Mouse (Mus musculus): ENCODE results near the gene Mxd4. TPM values are rescaled to one million over a fixed set of nuclear protein-coding genes. Genes with fewer than 3 reads are reported as not detected.

Gene Mxd4
- polyA plus RNA-seq, 1 experiment from 2014 or later, result 32.0 TPM

DNA sequence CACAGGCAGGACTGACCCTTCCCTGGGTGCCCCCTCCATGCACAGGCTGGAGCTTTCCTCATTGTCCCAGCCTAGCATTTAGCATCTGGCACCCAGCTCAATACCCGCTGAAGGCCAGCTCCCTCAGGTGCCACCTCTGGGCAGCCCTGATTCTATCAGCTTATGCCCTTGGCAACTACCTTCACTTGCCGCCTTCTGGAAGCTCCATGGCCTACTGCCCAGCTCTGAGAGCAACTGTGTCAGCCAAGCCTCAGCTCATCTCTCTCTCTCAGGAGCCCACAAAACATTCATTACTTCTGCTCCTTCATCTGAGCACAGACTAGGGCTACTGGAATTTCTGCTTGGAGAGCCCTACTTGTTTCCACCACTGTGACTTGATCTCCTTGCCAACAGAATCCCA is 38.0 kb upstream of the Mxd4 start:
- no peaks in the 10 kb centered on the region for H3K9me3 ChIP-seq (replicated peaks; ENCODE audit: control insufficient read depth, low read length, poor library complexity, severe bottlenecking)
- no peak overlapping the region for H3K9ac ChIP-seq (ENCODE audit: low read depth, low read length)
- H3K36me3 ChIP-seq (ENCODE audit: control insufficient read depth, insufficient read depth, low read length), result no peaks in the 10 kb centered on the region
- H3K4me3 ChIP-seq (ENCODE audit: low read depth, low read length), result no peak overlapping the region
- ATAC-seq, result no peak
- H3K4me2 ChIP-seq (ENCODE audit: low read length), result no peak overlapping the region
- H3K27me3 ChIP-seq (ENCODE audit: control insufficient read depth, insufficient read depth, low read depth, low read length), result no peaks in the 10 kb centered on the region
- H3K4me1 ChIP-seq (ENCODE audit: control insufficient read depth, insufficient read depth, low read length), result no peaks in the 10 kb centered on the region
- no peak overlapping the region for H3K27ac ChIP-seq (ENCODE audit: low read length)
- 89% methylated on average over 2 of the region's 2 CpGs for WGBS

GRCm38 (mm10) chr5:34224515-34224914 is 37.0 kb upstream of the Mxd4 start:
- Histone ChIP-seq H3K36me3 (ENCODE audit: control insufficient read depth, insufficient read depth, low read length) (no peaks in the 10 kb centered on the region), H3K4me1 (ENCODE audit: control insufficient read depth, insufficient read depth, low read length) (no peaks in the 10 kb centered on the region), H3K27me3 (ENCODE audit: control insufficient read depth, insufficient read depth, low read depth, low read length) (no peaks in the 10 kb centered on the region), H3K9ac (ENCODE audit: low read depth, low read length) (no peak overlapping the region), H3K4me3 (ENCODE audit: low read depth, low read length) (no peak overlapping the region), H3K27ac (ENCODE audit: low read length) (no peak overlapping the region), H3K4me2 (ENCODE audit: low read length) (no peak overlapping the region), H3K9me3 (replicated peaks; ENCODE audit: control insufficient read depth, low read length, poor library complexity, severe bottlenecking) (no peaks in the 10 kb centered on the region)
- 86% methylated on average over 5 of the region's 5 CpGs for WGBS
- ATAC-seq, result no peak

DNA sequence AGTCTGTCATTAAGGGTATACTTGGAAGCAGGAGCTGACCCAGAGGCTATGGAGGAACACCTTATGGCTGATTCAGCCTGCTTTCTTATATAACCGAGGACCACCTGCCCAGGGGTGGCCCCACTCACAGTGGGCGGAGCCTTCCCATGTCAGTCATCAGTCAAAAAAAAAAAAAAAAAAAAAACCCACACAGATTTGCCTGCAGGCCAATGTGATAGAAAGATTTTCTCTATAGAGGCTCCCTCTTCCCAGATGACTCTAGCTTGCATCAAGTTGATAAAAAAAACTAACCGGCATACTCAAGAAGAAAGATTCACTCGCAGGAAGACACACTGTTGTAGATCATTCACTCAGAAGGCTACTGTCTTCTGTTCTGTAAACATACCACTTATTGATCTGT is 32.5 kb upstream of the Mxd4 start:
- H3K27ac ChIP-seq (ENCODE audit: low read length), result no peak overlapping the region
- WGBS, result 85% methylated on average over 4 of the region's 4 CpGs
- H3K36me3 ChIP-seq (ENCODE audit: control insufficient read depth, insufficient read depth, low read length), result no peaks in the 10 kb centered on the region
- H3K4me1 ChIP-seq (ENCODE audit: control insufficient read depth, insufficient read depth, low read length), result no peaks in the 10 kb centered on the region
- H3K4me2 ChIP-seq (ENCODE audit: low read length), result no peak overlapping the region
- H3K27me3 ChIP-seq (ENCODE audit: control insufficient read depth, insufficient read depth, low read depth, low read length), result no peaks in the 10 kb centered on the region
- no peak overlapping the region for H3K4me3 ChIP-seq (ENCODE audit: low read depth, low read length)
- no peak for ATAC-seq
- no peak overlapping the region for H3K9ac ChIP-seq (ENCODE audit: low read depth, low read length)
- no peaks in the 10 kb centered on the region for H3K9me3 ChIP-seq (replicated peaks; ENCODE audit: control insufficient read depth, low read length, poor library complexity, severe bottlenecking)

DNA sequence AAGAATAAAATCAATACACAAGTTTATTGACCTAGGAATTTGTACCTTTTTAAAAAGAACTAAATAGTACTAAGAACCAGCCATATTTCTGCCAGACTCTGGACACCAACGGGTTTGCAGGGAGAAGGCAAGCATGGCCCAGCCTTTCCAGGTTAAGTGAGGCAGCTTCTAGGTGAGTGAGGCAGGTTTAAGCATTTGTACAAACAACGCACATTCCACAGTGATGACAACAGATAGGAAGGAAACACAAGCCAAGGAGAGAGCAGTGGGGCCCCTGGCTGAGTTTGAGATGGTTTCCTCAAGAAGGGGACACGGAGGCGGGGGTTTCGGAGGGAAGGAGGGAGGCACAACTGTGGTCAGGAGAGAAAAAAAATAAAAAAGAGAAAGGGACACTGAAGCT is 31.2 kb upstream of the Mxd4 start:
- no peaks in the 10 kb centered on the region for H3K9me3 ChIP-seq (replicated peaks; ENCODE audit: control insufficient read depth, low read length, poor library complexity, severe bottlenecking)
- WGBS, result 83% methylated on average over 5 of the region's 5 CpGs
- H3K4me1 ChIP-seq (ENCODE audit: control insufficient read depth, insufficient read depth, low read length), result no peaks in the 10 kb centered on the region
- no peak overlapping the region for H3K9ac ChIP-seq (ENCODE audit: low read depth, low read length)
- H3K4me2 ChIP-seq (ENCODE audit: low read length), result no peak overlapping the region
- H3K4me3 ChIP-seq (ENCODE audit: low read depth, low read length), result no peak overlapping the region
- H3K27ac ChIP-seq (ENCODE audit: low read length), result no peak overlapping the region
- no peak for ATAC-seq
- H3K36me3 ChIP-seq (ENCODE audit: control insufficient read depth, insufficient read depth, low read length), result no peaks in the 10 kb centered on the region; the same call in 1 of the 2 replicates
- H3K27me3 ChIP-seq (ENCODE audit: control insufficient read depth, insufficient read depth, low read depth, low read length), result no peaks in the 10 kb centered on the region

DNA sequence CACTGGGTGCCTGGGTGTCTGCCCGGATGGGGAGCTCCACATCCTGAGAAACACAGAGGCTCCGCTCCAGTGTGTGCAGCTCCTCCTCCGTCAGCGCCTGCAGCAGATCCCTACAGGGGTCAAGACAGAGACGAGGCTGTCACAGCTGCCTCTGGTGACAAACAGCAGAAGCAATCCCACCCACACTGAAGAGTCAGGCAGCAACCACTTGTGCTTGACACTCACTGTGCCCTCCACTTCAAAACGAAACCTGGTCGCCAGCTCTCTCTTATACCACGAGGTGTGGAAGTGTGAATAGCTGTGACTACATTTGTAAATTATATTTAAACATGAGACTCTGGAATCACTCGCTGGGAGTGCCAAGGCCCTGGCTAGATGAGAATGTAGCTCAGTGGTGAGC is 30.2 kb upstream of the Mxd4 start:
- H3K4me2 ChIP-seq (ENCODE audit: low read length), result no peak overlapping the region
- H3K9me3 ChIP-seq (replicated peaks; ENCODE audit: control insufficient read depth, low read length, poor library complexity, severe bottlenecking), result no peaks in the 10 kb centered on the region
- H3K4me3 ChIP-seq (ENCODE audit: low read depth, low read length), result no peak overlapping the region
- H3K4me1 ChIP-seq (ENCODE audit: control insufficient read depth, insufficient read depth, low read length), result no peaks in the 10 kb centered on the region
- no peak overlapping the region for H3K27ac ChIP-seq (ENCODE audit: low read length)
- no peaks in the 10 kb centered on the region; the same call in 1 of the 2 replicates for H3K36me3 ChIP-seq (ENCODE audit: control insufficient read depth, insufficient read depth, low read length)
- H3K9ac ChIP-seq (ENCODE audit: low read depth, low read length), result no peak overlapping the region
- no peak for ATAC-seq
- WGBS, result 71% methylated on average over 9 of the region's 9 CpGs
- H3K27me3 ChIP-seq (ENCODE audit: control insufficient read depth, insufficient read depth, low read depth, low read length), result no peaks in the 10 kb centered on the region

DNA sequence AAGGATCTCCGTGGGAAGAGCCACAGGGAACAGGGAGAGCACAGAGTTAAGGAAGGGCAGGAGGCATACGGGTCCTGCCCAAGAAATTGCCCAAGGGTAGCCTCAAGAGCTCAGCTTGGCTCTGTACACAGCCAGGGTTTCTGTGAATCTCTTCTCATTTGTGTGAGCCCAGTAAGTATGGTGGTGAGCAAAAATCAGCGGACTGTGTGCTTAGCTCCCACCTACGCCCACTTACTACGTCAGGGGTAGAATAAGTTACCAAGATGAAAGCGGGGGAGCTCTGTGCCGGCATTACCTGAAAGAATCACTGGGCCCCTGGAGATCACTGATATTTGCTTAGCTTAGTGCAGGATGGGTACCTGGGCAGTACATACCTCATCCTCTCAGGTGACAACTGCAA is 28.5 kb upstream of the Mxd4 start:
- Histone ChIP-seq H3K27me3 (ENCODE audit: control insufficient read depth, insufficient read depth, low read depth, low read length) (no peaks in the 10 kb centered on the region), H3K4me3 (ENCODE audit: low read depth, low read length) (no peak overlapping the region), H3K9me3 (replicated peaks; ENCODE audit: control insufficient read depth, low read length, poor library complexity, severe bottlenecking) (no peaks in the 10 kb centered on the region), H3K36me3 (ENCODE audit: control insufficient read depth, insufficient read depth, low read length) (no peaks in the 10 kb centered on the region; the same call in 1 of the 2 replicates), H3K4me1 (ENCODE audit: control insufficient read depth, insufficient read depth, low read length) (no peaks in the 10 kb centered on the region), H3K9ac (ENCODE audit: low read depth, low read length) (no peak overlapping the region), H3K27ac (ENCODE audit: low read length) (no peak overlapping the region), H3K4me2 (ENCODE audit: low read length) (no peak overlapping the region)
- ATAC-seq, result no peak
- WGBS, result 84% methylated on average over 7 of the region's 7 CpGs

- Histone ChIP-seq H3K27ac (ENCODE audit: low read length) (no peak overlapping the region), H3K9ac (ENCODE audit: low read depth, low read length) (no peak overlapping the region), H3K4me3 (ENCODE audit: low read depth, low read length) (no peak overlapping the region), H3K27me3 (ENCODE audit: control insufficient read depth, insufficient read depth, low read depth, low read length) (no peaks in the 10 kb centered on the region), H3K36me3 (ENCODE audit: control insufficient read depth, insufficient read depth, low read length) (no peaks in the 10 kb centered on the region; the same call in 1 of the 2 replicates), H3K4me1 (ENCODE audit: control insufficient read depth, insufficient read depth, low read length) (no peaks in the 10 kb centered on the region), H3K9me3 (replicated peaks; ENCODE audit: control insufficient read depth, low read length, poor library complexity, severe bottlenecking) (no peaks in the 10 kb centered on the region), H3K4me2 (ENCODE audit: low read length) (no peak overlapping the region)
- WGBS, result 78% methylated on average over 8 of the region's 8 CpGs
- no peak for ATAC-seq
Observed at GRCm38 (mm10) chr5:34213659-34214058, 26.1 kb upstream of the Mxd4 start.

- Histone ChIP-seq H3K4me3 (ENCODE audit: low read depth, low read length) (no peak overlapping the region), H3K4me1 (ENCODE audit: control insufficient read depth, insufficient read depth, low read length) (no peaks in the 10 kb centered on the region), H3K36me3 (ENCODE audit: control insufficient read depth, insufficient read depth, low read length) (no peaks in the 10 kb centered on the region; the same call in 1 of the 2 replicates), H3K27me3 (ENCODE audit: control insufficient read depth, insufficient read depth, low read depth, low read length) (no peaks in the 10 kb centered on the region), H3K27ac (ENCODE audit: low read length) (no peak overlapping the region), H3K9ac (ENCODE audit: low read depth, low read length) (no peak overlapping the region), H3K9me3 (replicated peaks; ENCODE audit: control insufficient read depth, low read length, poor library complexity, severe bottlenecking) (no peaks in the 10 kb centered on the region), H3K4me2 (ENCODE audit: low read length) (no peak overlapping the region)
- peak; percentile 68; the same call in 1 of the 2 replicates for ATAC-seq
- WGBS, result 0% methylated on average over 1 of the region's 1 CpGs
Observed at GRCm38 (mm10) chr5:34210279-34210678, 22.8 kb upstream of the Mxd4 start.

DNA sequence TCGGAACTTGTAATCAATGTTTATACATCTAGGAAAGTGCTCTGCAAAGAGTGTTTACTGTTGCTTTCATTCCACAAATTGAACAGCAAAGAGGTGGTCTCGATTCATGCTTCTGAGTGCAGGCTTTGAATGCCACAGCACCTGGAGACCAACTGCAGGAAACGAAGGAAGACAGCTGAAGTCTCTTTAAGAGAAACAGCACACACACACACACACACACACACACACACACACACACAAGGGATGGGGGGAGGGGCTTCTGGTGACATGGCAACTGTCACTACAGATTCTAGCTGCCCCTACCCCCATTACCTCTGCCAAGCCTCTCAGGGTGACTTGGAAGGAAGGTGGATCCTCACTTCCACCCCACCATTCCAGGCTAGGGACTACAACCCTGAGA is 20.0 kb upstream of the Mxd4 start:
- Histone ChIP-seq H3K27me3 (ENCODE audit: control insufficient read depth, insufficient read depth, low read depth, low read length) (no peaks in the 10 kb centered on the region), H3K4me2 (ENCODE audit: low read length) (no peak overlapping the region), H3K4me1 (ENCODE audit: control insufficient read depth, insufficient read depth, low read length) (no peaks in the 10 kb centered on the region), H3K4me3 (ENCODE audit: low read depth, low read length) (no peak overlapping the region), H3K27ac (ENCODE audit: low read length) (no peak overlapping the region), H3K9ac (ENCODE audit: low read depth, low read length) (no peak overlapping the region), H3K9me3 (replicated peaks; ENCODE audit: control insufficient read depth, low read length, poor library complexity, severe bottlenecking) (no peaks in the 10 kb centered on the region), H3K36me3 (ENCODE audit: control insufficient read depth, insufficient read depth, low read length) (no peaks in the 10 kb centered on the region)
- no peak for ATAC-seq
- 70% methylated on average over 3 of the region's 3 CpGs for WGBS

DNA sequence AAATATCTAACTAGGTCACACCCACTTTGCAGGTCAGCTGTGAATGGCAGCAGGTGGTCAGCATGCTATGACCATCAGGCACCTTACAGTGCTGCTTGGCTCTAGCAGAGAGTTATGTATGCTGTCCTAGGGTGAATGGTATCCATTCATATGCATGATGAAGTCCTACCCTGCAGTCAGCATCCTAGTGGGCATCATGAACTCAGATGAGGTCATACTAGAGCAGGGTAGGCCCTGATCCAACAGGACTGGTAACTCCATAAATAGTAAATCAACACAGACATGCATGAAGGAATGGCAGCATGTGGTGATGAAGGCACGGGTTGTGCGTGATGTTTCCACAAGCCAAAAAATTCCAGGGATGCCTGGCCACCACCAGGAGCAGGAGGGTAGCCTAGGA is 18.3 kb upstream of the Mxd4 start:
- H3K27ac ChIP-seq (ENCODE audit: low read length), result no peak overlapping the region
- no peaks in the 10 kb centered on the region for H3K4me1 ChIP-seq (ENCODE audit: control insufficient read depth, insufficient read depth, low read length)
- H3K9me3 ChIP-seq (replicated peaks; ENCODE audit: control insufficient read depth, low read length, poor library complexity, severe bottlenecking), result no peaks in the 10 kb centered on the region
- WGBS, result 84% methylated on average over 2 of the region's 2 CpGs
- no peak overlapping the region for H3K4me2 ChIP-seq (ENCODE audit: low read length)
- no peak overlapping the region for H3K9ac ChIP-seq (ENCODE audit: low read depth, low read length)
- no peak overlapping the region for H3K4me3 ChIP-seq (ENCODE audit: low read depth, low read length)
- no peaks in the 10 kb centered on the region for H3K36me3 ChIP-seq (ENCODE audit: control insufficient read depth, insufficient read depth, low read length)
- H3K27me3 ChIP-seq (ENCODE audit: control insufficient read depth, insufficient read depth, low read depth, low read length), result no peaks in the 10 kb centered on the region
- no peak for ATAC-seq

All from midbrain, embryonic 16.5 days (tissue).